Mouse (Mus musculus) spleen, adult 12 weeks (tissue): Measurements from ENCODE around the gene Btbd19.

Experiments
- DNase-seq: peaks from one replicate; pipeline ENCODE4 v3.0.0; 2022; ENCODE audit warnings: low spot score

Gene Btbd19

GRCm38 (mm10) chr4:117125348-117125909 lies at the start of gene Btbd19:
TSS of gene Btbd19 (minus strand) at chr4:117125725.
- no peak for DNase-seq

DNA sequence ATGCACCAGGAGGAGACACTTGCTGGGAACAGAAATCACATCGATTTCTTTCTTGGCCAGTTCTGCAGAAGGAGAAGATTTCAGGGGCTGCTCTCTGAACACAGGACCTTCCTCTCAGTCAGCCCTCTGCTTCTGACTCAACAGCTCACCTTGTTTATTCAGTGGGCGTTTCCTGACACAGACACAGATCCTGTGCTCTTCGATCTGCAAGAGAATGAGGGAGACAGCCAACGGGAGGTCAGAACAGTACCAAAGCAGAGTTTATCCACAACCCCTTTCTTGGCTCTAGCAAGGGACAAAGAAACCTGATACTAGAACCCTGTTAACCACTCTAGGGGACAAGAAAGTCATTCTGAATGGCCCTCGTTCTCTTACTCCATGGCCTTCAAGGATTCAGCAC lies 44.4 kb upstream of the Btbd19 start:
- no peak for DNase-seq

DNA sequence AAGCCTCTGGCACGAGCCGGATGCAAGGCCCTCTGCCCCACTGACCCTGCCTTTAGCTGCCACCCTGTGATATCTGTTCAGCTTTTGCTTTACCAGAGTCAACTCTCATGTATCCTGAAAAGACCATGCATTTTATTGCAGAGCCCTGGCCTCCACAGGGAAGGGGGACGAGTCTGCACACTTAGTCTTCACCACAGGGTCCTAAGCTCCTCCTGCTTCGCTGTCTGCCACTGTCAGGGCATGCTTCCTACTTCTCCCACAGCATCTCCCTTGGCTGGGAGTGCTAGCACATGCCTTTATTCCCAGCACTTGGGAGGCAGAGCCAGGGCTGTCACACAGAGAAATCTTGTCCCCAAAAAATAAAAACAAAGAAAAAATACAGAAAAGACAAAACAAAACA lies 35.7 kb upstream of the Btbd19 start:
- no peak for DNase-seq

- DNase-seq: no peak
These were observed 34.1 kb upstream of the Btbd19 start for GRCm38 (mm10) chr4:117159666-117160065.

- no peak for DNase-seq
These were observed 30.8 kb upstream of the Btbd19 start for GRCm38 (mm10) chr4:117156372-117156771.

DNA sequence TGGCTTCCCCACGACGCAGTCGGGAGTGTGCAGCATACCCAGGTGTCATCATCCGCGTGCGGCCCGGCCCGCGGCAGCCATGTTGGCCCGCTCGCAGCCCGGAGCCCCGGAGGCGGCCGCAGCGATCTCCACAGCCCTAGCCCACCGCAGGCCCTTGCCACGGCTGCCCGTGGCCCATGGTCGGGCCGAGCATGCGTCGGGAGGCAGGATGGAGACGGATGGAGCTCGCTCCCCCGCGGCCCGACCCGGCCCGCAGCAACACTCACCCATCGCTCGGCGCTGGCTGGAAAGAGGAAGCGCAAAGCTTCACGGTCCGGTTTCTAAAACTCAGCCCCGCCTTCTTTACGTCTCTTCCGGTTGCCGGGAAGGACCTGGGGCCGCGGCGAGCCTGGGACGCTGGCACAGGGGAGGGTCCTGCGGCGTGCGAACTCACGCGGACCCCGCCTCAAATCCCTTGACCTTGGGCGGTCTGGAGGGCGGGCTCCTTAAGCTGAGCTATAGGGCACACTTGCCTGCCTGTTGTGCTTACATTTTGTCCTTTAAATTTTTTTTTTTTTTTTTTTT lies 30.3 kb upstream of the Btbd19 start, which contains the start of gene Rps8:
Gene Rps8 (minus strand): TSS at position 452 of the 564 bp plus-strand sequence.
- peak; percentile 79 for DNase-seq

DNA sequence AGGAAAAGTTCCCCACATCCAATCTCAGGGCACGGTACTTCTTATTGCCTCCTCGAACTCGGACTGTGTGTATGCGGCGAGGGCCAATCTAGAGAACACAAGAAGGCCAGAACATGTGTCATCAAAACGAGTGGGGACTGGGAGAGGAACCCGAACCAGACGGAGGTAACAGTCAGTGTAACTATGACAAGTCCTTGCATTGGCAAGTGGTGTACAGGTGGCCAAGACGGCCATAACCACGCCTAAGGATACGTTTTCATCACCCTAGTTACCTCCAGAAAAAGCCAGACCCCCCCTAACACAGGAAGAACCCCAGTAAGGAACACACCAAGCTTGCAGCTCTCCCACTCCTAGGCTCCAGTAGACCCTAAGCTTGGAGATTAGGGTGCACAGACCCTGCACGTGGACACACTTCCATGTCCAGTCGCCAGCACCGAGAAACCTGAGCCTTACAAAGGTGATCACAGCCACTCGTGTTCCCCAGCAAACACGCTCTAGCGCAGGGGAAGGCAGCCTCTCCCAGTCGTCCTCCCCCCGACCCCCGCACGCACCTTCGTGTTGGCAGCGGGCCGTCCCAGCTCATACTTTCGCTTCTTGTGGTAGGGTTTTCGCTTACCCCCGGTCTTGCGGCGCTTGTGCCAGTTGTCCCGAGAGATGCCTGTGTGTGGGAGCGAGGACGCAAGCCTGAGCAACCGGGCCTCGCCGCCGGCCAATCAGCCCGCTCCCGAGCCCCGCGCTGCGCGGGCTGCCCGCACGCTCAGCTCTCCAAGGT lies 29.7 kb upstream of the Btbd19 start:
- DNase-seq: no peak

DNA sequence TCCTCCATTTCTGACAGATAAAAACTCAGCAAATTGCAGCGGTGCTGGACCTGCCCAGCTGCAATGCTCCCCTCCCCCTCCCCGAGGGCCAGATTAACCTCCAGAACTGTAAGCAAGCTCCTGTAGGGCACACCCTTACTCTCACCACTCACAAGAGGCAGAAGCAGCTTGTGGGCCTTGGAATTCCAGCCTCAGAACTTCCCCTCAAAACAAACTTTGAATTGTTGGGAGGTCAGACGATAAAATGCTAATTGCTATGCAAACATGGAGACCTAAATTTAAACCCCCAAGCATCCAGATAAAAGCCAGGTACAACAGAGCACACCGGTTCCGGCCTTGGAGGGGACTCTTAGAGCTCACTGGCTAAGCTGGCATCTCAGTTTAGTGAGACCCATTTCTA lies 27.2 kb upstream of the Btbd19 start:
- no peak for DNase-seq

GRCm38 (mm10) chr4:117151416-117151815 lies 25.9 kb upstream of the Btbd19 start:
- DNase-seq: no peak

DNA sequence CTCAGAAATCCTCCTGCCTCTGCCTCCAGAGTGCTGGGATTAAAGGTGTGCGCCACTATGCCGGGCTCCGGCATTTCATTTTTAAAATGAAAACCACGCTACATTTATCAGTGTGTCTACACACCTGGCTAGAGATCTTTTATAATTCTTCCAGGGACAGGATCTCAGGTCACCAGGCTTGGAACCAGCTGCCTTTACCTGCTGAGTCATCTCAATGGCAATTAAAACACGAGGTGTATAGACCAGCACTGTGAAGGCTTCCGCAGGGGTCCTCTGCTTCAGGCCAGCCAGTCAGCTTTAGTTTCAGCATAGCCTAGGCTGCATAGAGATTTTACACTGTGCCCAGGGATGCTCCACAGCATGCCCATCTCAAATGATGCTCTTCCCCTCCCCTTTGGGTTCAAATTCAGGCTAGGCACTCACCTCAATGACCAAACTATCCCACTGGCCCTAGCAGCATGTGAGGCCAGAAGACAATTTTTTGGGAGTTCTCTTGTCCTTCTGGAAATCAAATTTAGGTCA lies 24.7 kb upstream of the Btbd19 start:
- no peak for DNase-seq

DNA sequence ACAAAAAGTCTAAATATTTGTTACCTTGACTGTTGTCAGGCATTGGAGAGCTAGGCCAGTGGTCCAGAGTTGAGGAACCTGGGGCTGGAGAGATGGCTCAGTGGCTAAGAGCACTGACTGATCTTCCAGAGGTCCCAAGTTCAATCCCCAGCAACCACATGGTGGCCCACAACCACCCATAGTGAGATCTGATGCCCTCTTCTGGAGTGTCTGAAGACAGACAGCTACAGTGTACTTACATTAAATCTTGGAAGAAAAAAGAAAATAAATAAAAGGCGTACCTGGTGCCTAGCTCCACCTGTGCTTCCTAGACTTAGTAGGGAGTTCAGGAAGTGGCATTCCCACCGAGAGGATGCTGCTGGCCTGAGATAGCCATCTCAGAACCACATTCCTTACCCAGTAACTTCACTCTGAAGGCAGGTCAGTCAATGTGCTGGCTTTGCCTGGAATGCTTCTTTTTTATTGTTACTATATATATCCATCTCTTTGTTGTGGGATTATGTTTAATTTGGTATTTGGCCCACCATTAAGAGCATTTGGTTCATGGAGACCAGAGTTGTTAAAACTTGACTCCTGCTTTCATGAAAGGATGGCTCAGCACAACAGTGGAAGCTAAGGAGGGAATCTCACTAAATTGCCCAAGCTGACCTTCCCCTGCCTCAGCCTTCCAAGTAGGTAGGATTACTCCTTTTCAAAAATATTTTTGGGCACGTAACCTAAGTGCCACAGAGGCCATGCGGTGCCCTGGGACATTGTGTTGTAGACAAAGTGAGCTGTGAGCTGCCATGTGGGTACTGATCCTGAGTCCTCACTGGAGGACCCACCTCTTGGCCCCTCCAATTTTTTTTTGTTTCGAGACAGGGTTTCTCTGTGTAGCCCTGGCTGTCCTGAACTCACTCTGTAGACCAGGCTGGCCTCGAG lies 24.0 kb upstream of the Btbd19 start:
- DNase-seq: no peak

DNA sequence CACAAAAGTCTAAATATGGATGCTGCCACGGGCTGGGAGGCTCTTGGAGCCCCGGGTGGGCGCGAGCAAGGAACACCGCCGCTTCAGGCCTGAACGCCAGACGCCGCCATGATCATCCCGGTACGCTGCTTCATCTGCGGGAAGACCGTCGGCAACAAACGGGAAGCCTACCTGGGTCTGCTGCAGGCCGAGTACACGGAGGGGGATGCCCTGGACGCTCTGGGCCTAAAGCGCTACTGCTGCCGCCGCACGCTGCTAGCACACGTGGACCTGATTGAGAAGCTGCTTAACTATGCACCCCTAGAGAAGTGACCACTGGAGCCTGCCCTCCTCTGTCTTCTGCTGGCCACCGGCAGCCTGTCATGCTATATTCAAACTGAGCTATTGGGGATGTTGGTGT lies 23.3 kb upstream of the Btbd19 start:
- DNase-seq: no peak

DNA sequence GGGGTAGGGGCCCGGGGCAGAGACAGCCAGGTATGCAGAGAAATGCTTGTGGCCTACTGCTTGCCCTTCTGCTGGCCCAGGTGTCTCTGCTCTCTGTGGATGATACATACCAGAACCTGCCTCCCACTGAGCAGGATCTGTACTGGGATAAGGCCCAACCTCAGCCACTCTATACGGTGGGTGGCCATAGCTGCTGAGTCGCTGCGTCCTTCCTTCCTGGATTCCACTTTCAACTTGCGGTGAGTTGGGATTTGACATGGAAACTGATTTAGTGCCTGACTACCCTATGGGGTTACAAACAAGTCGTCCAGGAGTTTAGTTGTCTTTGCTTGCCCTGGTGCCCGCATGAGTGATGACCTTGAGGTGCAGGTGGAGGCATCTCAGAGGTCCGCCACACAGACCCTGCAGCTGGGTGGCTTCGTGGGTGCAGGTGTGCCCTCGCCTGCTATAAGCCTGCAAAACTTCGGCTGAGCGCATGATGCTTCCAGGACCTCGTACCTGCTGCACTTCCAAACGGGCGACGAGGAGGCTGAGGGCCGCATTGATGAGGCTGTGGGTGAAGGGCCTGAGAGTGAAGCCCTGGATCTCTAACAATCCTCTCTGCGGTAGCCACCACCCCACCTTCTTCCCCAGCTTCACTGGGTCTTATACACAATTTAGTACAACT lies 22.7 kb upstream of the Btbd19 start:
- DNase-seq: no peak

- peak; percentile 81 for DNase-seq
These were observed 20.7 kb upstream of the Btbd19 start for GRCm38 (mm10) chr4:117146176-117146575.

GRCm38 (mm10) chr4:117145248-117145647 lies 19.7 kb upstream of the Btbd19 start:
- no peak for DNase-seq

- no peak for DNase-seq
These were observed 17.5 kb upstream of the Btbd19 start for GRCm38 (mm10) chr4:117143023-117143422.

DNA sequence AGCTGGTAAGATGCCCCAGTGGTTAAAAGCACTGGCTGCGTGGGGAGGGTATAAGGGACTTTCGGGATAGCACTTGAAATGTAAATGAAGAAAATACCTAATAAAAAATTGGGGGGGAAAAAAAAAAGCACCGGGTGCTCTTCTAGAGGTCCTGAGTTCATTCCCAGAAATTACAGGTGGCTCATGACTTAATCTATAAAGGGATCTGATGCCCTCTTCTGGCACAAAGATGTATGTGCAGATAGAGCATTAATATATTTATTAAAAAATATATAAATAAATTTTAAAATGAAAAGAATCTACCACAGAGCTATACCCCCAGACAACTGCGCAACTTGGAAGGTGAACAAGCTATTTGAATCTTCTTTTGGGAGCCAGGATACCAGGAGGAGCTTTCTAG lies 15.1 kb upstream of the Btbd19 start:
- no peak for DNase-seq

DNA sequence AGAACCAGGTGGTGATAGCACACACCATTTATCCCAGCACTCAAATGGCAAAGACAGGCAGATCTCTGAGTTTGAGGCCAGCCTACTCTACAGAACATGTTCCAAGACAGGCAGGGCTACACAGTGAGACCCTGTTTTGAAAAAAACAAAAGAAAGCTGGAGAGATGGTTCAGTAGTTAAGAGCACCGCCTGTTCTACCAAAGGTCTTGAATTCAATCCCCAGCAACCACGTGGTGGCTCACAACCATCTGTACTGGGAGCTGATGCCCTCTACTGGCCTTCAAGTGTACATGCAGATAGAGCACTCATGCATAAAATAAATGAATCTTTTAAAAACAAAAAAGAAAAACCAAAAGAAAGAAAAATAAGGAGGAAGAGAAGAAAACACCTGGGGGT lies 13.7 kb upstream of the Btbd19 start:
- DNase-seq: peak; percentile 29

DNA sequence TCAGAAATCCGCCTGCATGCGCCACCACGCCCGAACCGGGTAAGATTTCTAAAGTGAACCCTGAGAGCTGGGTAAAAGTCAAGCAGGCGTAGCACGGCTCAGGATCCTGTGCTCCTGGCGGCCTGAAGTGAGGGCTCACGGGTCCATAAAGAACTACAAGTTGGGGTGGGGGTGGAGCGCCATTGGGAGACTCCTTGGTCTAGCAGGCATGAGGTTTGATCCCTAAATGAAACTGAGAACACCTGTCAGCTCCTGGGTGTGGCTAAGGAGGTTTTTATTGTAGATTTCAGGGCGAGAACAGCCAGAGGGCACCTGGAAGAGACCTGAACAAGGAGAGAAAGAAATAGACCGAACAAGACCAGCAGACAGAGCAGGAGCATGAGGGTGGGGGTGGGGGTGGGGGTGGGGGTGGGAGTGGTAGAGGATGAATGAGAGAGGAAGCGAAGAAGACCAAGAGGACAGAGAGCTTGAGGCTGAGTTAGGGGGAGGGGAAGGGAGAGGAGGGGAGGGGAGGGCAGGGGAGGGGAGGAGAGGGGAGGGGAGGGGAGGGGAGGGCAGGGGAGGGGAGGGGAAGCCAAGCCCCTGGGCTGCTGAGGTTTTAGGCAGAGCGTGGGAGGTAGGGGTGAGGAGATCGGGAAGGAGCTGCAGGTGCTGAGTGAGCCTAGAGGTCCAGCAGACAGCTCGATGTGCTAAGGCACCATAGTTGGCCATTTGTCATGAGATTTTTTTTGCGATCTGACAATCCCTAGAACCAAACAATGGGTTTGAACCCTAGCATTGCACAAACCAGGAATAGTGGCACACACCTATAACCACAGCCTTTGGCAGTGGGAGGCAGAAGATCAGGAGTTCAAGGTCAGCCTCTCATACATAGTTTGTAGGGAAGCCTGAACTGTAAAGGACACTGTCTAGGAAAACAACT lies 13.0 kb upstream of the Btbd19 start:
- DNase-seq: no peak

DNA sequence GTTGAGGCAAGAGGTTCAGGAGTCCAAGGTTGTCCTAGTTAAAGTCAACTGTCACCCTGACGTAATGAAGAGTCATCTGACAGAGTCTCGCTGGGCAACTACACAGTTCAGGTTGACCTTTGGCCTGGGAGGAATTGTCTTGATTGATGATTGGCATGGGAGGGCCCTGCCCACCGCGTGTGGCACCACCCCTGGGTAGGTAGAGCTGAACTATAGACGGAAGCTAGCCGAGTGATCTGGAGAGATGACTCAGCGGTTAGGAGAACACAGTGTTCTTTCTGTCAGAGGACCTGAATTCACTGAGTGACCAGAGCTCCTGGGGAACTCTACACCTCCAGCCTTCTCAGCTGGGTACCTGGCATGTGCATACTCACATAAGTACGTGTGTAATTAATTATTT lies 10.5 kb upstream of the Btbd19 start:
- no peak for DNase-seq

DNA sequence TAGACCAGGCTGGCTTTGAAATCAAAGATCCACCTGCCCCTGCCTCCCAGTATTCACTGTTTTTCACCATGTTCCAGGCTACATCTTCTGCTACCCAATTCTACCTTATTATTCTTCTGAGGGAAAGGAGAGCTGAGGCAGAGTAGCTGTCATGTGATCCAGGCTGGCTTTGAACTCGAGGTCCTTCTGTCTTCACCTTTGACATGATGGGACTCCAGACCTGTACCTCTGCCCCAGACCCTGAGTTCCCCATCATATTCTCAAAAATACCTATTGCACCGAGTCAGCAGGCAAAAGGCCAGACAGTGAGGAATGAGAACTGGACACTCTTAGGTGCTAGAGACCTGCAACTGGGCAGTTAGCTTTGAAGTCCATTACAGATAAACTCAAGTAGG lies 9.1 kb upstream of the Btbd19 start:
- no peak for DNase-seq
